Mouse (Mus musculus) bone marrow macrophage, adult 2 months (primary cell): ENCODE measurements around the gene Gfer.

Experiments used
- CTCF ChIP-seq: IDR thresholded peaks from 2 replicates; pipeline ENCODE4 v1.5.1; 2012; ENCODE audit warnings: low read depth, mild to moderate bottlenecking, low read length, moderate library complexity
- POLR2A ChIP-seq: IDR thresholded peaks from 2 replicates; pipeline ENCODE4 v1.6.1; 2012; ENCODE audit warnings: mild to moderate bottlenecking, low read depth, low read length, borderline replicate concordance

DNA sequence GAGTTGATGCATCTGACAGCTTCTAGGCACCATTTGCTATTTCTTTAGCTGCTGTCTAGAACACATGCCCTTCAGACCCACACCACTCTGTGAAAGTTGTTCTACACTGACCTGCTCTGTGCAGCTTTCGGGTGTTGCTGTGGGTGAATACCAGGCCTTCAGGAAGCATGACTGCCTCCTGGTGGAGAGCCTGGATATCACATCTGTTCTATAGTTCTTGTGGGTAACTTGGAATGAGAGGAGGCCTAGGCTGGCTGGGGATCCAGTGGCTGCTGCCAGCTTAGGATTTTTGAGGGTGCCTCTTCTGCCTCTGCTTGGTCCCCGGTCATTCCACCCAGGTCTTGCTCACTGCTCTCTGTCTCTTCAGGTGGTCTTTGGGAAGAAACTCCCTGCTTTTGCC lies 19.8 kb downstream of the Gfer start:
- TF ChIP-seq CTCF (peak; percentile 57; the same call in 1 of the 2 replicates), POLR2A (no peak)
